Comparison of ENCODE assay signal across 41 mouse cellular contexts in genomic region chr6:116493742-116494141, GRCm38 (mm10). TPM values are rescaled to one million over a fixed set of nuclear protein-coding genes. Genes with fewer than 3 reads are reported as not detected.
"Had no signal": no experiment of that assay in that cellular context is flagged by ENCODE, and none has a peak within 500 bp of the region (broad histone marks: within the 10 kb centered on the region; RNA-seq: fewer than 3 reads in every experiment).

No protein-coding gene starts in this region.

- H3K4me3 ChIP-seq: gastrocnemius, adult 2 months; heart, embryonic 10.5 days; heart, embryonic 12.5 days; hindbrain, embryonic 13.5 days; hindbrain, embryonic 15.5 days; kidney, embryonic 15.5 days; layer of hippocampus, adult 2 months; limb, embryonic 13.5 days; limb, embryonic 15.5 days; liver, embryonic 12.5 days had no signal

- H3K27me3 ChIP-seq: hindbrain, embryonic 13.5 days; hindbrain, embryonic 15.5 days; kidney, embryonic 15.5 days; limb, embryonic 13.5 days; limb, embryonic 15.5 days; liver, embryonic 12.5 days had no signal

- ATAC-seq: hindbrain, postnatal 0 days; intestine, embryonic 16.5 days; liver, embryonic 12.5 days had no signal

- H3K4me1 ChIP-seq: heart, embryonic 10.5 days; heart, embryonic 12.5 days; hindbrain, embryonic 15.5 days; kidney, embryonic 15.5 days; limb, embryonic 13.5 days; limb, embryonic 15.5 days; liver, embryonic 12.5 days had no signal

- DNase-seq: gastrocnemius, adult 2 months; gastrocnemius, postnatal 10 days; gastrocnemius, postnatal 25 days; heart, adult 18-20 months; heart, postnatal 10 days; kidney, adult 11 months; kidney, adult 2 months; kidney, adult 9 months; kidney, postnatal 14 days; kidney, postnatal 36 days; left cerebral cortex, postnatal 4 days had no signal

- H3K9me3 ChIP-seq: heart, embryonic 10.5 days; heart, embryonic 12.5 days; hindbrain, embryonic 13.5 days; hindbrain, embryonic 15.5 days; kidney, embryonic 15.5 days; limb, embryonic 13.5 days; limb, embryonic 15.5 days; liver, embryonic 12.5 days had no signal

- H3K36me3 ChIP-seq: heart, embryonic 10.5 days; heart, embryonic 12.5 days; hindbrain, embryonic 13.5 days; hindbrain, embryonic 15.5 days; kidney, embryonic 15.5 days; limb, embryonic 13.5 days; limb, embryonic 15.5 days; liver, embryonic 12.5 days had no signal

RNA-seq across cellular contexts. Expression of gene Olfr211, which starts 4.9 kb away (rescaled TPM):
- total RNA-seq: gastrocnemius, adult 2 months; gastrocnemius, postnatal 10 days; gastrocnemius, postnatal 25 days; gastrocnemius, postnatal 4 days; heart, adult 18-20 months; heart, adult 8-10 months; heart, postnatal 10 days; heart, postnatal 25 days; hematopoietic stem cell, adult 5-6 weeks; hindbrain, postnatal 0 days; layer of hippocampus, adult 2 months; layer of hippocampus, postnatal 10 days; layer of hippocampus, postnatal 25 days; left cerebral cortex, adult 8-10 months; left cerebral cortex, postnatal 10 days; left cerebral cortex, postnatal 25 days; left cerebral cortex, postnatal 4 days; liver, adult 2 months had no signal
- polyA plus RNA-seq: frontal cortex, adult 2 months; heart, embryonic 10.5 days; heart, embryonic 12.5 days; heart, embryonic 14.5 days; heart, embryonic 16.5 days; hindbrain, embryonic 11.5 days; hindbrain, embryonic 13.5 days; hindbrain, embryonic 15.5 days; hindbrain, postnatal 0 days; intestine, embryonic 14.5 days; intestine, embryonic 16.5 days; kidney, adult 2 months; kidney, embryonic 15.5 days; kidney, postnatal 0 days; large intestine, adult 2 months; limb, embryonic 11.5 days; limb, embryonic 13.5 days; limb, embryonic 15.5 days; liver, adult 2 months; liver, embryonic 12.5 days; liver, embryonic 14.5 days had no signal

RNA-seq across cellular contexts. Expression of gene Olfr212, which starts 12.6 kb away (rescaled TPM):
- total RNA-seq: gastrocnemius, postnatal 10 days; gastrocnemius, postnatal 25 days; gastrocnemius, postnatal 4 days; heart, adult 8-10 months; heart, postnatal 10 days; heart, postnatal 25 days; hematopoietic stem cell, adult 5-6 weeks; hindbrain, postnatal 0 days; layer of hippocampus, adult 2 months; layer of hippocampus, postnatal 25 days; left cerebral cortex, postnatal 10 days; left cerebral cortex, postnatal 25 days; liver, adult 2 months had no signal
- polyA plus RNA-seq: heart, embryonic 10.5 days; heart, embryonic 12.5 days; heart, embryonic 14.5 days; heart, embryonic 16.5 days; hindbrain, embryonic 11.5 days; hindbrain, embryonic 13.5 days; hindbrain, embryonic 15.5 days; hindbrain, postnatal 0 days; intestine, embryonic 14.5 days; intestine, embryonic 16.5 days; kidney, adult 2 months; kidney, embryonic 15.5 days; large intestine, adult 2 months; limb, embryonic 11.5 days; limb, embryonic 13.5 days; limb, embryonic 15.5 days; liver, adult 2 months; liver, embryonic 12.5 days had no signal

RNA-seq across cellular contexts. Expression of gene Olfr213, which starts 44.5 kb away (rescaled TPM):
- total RNA-seq: gastrocnemius, adult 2 months; gastrocnemius, postnatal 10 days; gastrocnemius, postnatal 25 days; gastrocnemius, postnatal 4 days; heart, adult 18-20 months; heart, adult 8-10 months; heart, postnatal 10 days; heart, postnatal 25 days; hematopoietic stem cell, adult 5-6 weeks; hindbrain, postnatal 0 days; layer of hippocampus, adult 2 months; layer of hippocampus, postnatal 10 days; layer of hippocampus, postnatal 25 days; left cerebral cortex, adult 8-10 months; left cerebral cortex, postnatal 25 days; left cerebral cortex, postnatal 4 days; liver, adult 2 months had no signal
- polyA plus RNA-seq: frontal cortex, adult 2 months; heart, embryonic 10.5 days; heart, embryonic 12.5 days; heart, embryonic 14.5 days; heart, embryonic 16.5 days; hindbrain, embryonic 11.5 days; hindbrain, embryonic 13.5 days; hindbrain, embryonic 15.5 days; hindbrain, postnatal 0 days; intestine, embryonic 14.5 days; intestine, embryonic 16.5 days; kidney, adult 2 months; kidney, embryonic 15.5 days; kidney, postnatal 0 days; large intestine, adult 2 months; limb, embryonic 11.5 days; limb, embryonic 13.5 days; limb, embryonic 15.5 days; liver, adult 2 months; liver, embryonic 12.5 days; liver, embryonic 14.5 days had no signal

RNA-seq across cellular contexts. Expression of gene Gm5580, which starts 57.2 kb away (rescaled TPM):
- total RNA-seq: hindbrain, postnatal 0 days; liver, adult 2 months had no signal
- polyA plus RNA-seq: kidney, adult 2 months; liver, adult 2 months had no signal
